Mouse (Mus musculus): ENCODE measurements at regions not wholly inside any gene's neighbourhood (a gene's known extent, or its start where the extent isn't known, plus 50 kb on each side); places are given as distances from the start of the nearest gene placed in this dataset.
A peak's percentile ranks its signal among the peaks of the same experiment; 100 is the strongest.

DNA sequence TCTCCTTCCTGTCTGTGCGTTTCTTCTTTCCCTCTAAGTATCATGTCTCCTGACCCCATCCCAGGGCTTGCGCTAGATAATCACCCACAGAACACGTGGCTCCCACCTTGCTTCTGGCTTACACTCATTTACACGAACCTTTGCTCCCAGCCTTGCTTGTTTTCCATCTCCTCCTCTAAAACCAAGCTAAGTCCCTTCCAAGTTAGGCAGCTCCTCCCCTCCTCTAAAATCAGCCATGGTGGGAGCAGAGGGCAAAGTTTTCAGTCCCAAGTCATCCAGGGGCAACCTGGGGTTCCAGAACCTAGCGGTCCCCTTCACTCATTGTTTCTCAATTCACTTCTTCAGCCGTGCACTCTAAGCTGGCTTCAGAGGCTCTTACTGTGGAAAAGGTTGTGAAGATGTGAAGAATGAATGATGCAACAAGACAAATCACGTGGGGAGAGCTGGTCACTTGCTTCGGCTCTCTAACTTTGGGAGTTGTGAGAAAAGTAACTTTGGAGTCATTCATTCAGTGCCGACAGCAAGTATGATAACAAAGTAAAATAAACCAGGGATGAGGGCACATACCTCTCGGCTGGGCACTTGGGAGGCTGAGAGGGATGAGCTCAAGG, 179.9 kb upstream of the Rreb1 start:
- DNase-seq = no peak
- intact Hi-C loops (cut with DNase I; ENCODE audit: low total_unique reads) = no loop called here

DNA sequence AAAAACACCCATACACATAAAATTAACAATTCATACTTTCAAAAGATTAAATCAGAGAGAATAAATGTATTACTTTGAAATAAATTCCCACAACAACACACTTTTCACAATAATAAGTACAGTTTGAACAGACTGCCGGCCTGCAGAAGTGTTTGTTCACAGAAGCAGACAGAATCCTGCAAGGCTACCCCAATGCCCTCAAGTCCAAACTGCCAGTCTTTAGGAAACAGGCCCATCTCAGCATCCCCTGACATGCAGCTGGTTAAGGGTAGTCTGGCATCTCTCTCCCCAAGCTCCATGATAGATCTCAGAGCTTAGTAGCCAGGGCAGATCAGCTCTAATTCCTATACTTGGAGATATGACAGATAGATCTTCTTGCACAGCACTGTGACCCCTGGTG, 178.5 kb upstream of the Rreb1 start:
- intact Hi-C loops (cut with DNase I; ENCODE audit: low total_unique reads) = no loop called here
- no peak for DNase-seq

DNA sequence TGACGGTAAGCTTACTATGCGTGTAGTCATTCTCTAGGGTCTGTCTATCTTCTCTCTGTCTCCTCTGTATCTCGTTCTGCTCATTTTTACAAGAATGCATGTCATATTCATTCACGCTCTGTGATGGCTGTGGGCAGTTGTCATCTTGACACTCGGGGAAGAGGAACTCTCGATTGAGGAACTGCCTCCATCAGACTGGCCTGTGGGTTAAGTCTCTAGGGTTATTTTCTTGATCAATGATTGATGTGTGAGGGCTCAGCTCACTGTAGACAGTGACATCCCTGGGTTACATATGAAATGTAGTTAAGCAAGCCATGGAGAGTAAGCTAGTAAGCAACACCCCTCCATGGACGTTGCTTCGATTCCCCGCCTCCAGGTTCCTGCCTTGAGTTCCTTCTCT, 178.0 kb upstream of the Rreb1 start:
- intact Hi-C loops (cut with DNase I; ENCODE audit: low total_unique reads) = no loop called here
- DNase-seq = no peak

DNA sequence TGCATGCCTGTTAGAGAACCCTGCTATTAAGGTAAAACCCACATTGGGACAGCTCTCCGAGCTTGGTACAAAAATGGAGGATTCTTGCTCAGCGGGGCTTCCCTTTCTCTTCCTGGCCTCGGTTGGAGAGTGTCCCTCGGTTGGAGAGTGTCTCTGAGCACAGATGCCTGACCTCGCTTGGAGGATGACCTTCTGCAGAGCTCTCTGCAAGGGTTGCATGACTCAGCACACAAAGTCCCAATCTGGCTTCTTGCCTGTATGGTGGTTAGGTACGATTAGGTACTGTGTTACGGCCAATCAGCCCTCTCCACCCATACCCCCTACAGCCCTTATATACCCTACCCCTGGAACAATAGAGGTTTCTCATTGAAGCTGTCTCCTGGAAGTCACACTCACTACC, 177.1 kb upstream of the Rreb1 start:
- DNase-seq = no peak
- intact Hi-C loops (cut with DNase I; ENCODE audit: low total_unique reads) = no loop called here

DNA sequence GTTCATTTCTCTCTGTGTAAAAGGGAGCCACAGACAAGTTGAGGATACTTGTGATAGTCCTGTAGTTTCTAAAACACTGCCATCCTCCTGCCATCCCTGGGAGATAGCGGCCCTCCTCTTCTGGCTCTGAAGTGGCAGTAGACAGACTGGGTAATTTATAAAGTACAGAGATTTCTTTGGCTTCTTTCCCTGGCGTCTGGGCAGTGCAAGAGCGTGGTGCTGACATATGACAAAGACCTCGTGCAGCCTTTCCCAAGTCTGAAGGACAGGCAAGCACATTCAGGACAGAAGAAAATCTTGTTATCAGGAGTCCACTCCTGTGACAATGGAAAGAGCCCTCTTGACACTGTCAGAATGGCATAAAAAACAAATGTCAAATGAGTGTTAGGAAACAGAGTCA, 175.9 kb upstream of the Rreb1 start:
- intact Hi-C loops (cut with DNase I; ENCODE audit: low total_unique reads) = no loop called here
- DNase-seq = no peak

DNA sequence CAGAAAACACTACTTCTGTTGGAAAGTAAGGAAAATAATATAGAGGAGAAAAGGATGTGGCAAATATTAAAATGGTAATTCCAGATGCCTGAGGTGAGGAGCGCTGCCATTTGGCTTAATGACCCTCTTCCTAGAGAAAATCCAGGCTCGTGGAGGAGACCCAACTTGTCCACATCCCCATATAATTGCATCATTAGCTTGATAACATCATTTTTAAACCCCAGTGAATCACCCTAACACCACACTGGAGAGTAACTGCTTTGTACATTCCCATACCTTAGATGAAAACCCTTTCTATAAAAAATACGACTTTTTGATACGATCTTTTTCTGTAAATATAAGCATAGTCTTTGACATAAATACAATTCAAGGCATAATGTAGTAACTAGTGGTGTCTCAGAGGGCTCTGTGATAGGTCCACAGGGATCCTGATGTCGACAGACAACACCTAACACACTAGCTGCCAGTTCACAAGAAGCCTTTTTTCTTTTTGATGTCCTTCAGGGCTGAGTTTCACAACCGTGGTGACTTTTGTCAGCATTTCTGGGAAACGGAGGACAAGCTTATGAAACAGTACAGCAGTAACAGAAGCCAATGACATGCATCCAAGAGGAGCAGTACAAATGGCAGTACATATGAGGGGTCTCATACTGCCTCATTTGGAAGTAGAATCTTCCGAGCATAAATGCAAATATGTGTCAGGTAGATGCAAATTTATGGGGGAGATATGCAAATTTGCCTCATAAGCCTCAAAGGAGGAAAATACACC, 174.8 kb upstream of the Rreb1 start:
- DNase-seq = no peak
- intact Hi-C loops (cut with DNase I; ENCODE audit: low total_unique reads) = no loop called here

DNA sequence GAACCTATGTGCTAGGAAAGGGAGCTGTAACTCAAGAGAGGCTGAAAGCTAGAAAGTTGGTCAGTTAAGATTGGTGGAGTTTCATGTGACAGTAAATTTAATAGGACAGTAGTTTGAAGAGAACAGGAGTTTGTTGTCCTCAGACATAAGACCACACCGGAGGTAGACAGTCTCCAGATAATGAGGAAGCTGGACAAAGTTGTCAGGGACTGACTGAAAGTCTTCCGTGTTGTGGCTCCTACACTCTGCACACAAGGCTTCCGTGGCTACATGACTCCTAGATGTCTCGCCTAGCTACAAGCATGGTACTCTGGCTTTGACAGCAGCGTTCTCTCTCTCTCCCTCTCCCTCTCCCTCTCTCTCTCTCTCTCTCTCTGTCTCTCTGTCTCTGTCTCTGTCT, 171.9 kb upstream of the Rreb1 start:
- DNase-seq = no peak
- intact Hi-C loops (cut with DNase I; ENCODE audit: low total_unique reads) = no loop called here

DNA sequence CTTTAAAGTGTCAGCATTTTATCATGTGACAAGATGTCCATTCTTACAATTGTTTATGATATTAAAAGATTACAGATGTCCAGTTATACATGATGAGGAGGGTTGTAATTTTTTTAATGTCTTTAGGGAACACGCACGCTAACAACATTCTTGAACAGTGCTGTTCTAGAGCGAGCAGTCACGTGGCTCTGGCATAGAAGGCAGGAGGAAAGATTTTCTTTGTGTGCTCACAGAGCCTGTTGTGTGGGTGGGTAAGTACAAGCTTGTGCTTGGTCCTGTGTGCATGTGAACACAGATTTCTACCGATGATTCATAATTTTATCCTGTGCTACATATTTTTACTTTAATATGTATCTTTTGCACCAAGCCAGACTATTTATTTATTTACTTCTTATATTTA, 169.1 kb upstream of the Rreb1 start:
- DNase-seq = no peak
- intact Hi-C loops (cut with DNase I; ENCODE audit: low total_unique reads) = no loop called here

DNA sequence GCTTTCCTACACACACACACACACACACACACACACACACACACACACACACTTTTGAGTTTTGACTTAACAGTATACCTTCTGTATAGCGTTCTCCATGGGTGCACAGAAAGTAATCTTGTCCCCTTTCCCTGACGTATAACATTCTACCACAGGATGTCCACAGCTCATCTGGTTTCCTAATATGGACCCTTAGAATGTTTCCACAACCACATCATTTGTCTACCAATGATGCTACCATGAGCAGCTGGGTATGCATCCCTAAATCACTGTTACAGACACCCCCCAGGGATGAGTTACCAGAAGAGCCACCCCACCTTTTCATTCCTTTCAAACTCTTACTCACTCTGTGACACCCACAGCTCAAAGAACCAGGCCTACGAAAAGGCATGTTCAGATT, 166.8 kb upstream of the Rreb1 start:
- intact Hi-C loops (cut with DNase I; ENCODE audit: low total_unique reads) = no loop called here
- DNase-seq = no peak

DNA sequence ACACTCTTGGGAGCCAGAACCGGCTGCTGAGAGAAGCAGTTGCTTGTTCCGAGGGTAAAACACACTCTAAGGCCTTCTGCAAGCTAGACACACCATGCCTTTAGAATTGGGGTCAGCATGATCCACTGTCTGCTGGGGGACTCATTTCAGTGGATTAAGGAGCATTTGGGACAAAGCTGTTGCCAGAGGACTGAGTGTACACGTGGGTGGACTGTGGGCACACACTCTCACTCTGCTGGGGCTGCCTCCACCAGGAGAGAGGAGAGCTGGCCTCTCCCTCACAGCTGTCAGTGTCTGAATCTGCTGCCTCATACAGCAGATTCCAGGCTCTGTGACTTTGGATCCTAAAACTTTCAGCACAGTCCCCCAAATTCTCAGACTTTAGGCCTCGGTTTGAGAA, 161.2 kb upstream of the Rreb1 start:
- DNase-seq = no peak
- intact Hi-C loops (cut with DNase I; ENCODE audit: low total_unique reads) = no loop called here

DNA sequence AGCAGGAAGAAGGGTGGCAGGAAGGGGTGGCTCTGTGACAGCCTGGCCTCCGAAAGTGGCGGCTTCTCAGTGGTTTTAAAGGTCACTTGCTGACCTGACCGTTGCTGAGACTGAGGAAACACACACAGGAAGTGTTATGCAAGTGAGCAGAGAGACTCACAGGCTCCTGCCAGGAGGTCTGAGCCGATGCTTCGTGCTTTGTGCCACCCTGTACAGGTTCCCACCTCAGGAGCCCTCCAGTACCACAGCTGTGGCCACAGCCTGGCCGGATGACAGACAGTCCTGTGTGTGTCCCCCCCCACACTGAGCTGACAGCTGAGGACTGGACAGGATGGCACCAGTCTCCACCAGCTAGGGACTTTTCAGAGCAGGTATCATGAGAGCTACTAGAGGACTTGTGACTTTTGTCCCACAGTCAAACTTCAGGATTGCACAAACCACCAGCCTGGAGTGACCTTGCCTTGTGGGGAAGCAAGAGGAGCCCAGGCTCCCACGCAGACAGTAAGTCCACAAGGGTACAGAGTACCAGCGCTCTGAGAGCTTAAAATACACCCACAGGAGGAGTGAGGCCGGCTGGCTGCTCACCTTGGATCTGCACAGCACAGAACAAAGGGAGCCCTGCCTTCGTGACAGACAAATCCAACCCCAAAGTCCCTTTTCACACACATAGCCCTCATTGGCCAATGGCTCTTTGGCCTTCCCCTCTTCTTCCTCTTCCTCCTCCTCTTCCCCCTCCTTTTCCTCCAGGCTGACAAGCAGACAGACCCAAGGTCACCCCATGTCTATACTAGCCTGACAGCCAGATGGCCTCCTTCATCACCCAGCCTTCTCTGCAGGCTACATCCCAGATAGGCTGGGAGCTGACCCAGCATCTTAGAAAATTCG, 158.1 kb upstream of the Rreb1 start:
- intact Hi-C loops (cut with DNase I; ENCODE audit: low total_unique reads) = no loop called here
- DNase-seq = peak; percentile 40

DNA sequence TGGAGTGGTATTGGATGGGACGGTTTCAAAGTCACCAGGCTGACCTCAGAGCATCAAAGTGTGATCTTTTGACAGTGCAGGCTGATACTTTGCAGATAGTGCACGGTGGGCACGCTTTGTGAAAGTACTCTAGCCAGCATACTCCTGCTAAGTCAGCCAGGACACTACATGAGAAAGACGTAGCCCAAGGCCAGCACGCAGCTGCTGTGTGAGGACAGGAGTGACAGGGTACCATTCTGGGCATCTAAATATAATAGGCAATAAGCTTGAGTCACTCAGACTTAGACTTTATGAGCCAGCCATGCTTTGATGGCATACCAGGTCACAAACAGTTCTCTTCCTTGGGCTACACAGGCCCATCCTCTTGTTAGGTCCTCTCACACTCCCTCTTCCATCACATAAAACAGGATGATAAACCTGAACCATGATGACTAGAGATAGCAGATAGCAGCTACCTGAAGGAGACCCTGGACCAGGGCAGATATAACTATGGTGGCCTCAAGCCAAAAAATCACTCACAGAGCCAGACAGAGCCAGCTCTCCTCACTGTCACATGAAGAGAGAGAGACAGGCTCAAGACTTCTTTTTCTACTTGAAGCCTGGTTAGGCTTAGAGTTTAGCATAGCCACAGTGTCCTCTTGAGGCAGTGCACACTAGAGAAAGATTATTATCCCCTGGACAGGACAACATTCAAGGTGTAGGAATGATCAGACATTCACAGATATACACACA, 156.7 kb upstream of the Rreb1 start:
- no peak for DNase-seq
- intact Hi-C loops (cut with DNase I; ENCODE audit: low total_unique reads) = no loop called here

DNA sequence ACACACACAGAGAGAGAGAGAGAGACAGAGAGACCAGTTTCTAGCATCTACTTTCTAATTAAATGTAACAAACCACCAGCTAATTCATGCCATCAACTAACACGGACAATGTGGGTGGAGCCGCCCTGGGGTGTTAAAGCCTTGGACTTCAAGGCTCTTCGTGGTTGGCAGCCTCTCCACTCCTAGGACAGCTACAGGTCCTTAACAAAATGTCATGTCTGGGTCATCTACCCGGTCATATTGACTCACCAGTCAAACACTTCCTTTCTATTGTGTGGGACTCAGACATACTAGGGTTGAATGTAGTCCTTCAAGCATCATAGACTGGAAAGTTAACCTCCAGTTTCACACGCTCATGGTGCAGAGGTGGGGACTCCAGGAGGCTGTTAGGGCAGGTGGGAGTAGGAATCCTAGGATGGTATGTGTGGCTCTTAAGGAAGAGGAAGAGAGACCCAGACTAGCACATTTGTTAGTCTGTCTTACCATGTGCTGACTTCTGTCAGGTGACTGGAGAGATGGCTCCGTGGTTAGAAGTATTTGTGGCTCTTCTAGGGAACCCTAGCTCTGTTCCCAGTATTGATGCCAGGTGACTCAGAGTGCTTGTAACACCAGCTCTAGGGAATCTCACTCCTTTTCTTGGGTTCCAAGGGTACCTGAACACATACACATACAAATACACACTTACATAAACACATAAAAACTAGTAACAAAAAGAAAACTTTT, 155.7 kb upstream of the Rreb1 start:
- no peak for DNase-seq
- intact Hi-C loops (cut with DNase I; ENCODE audit: low total_unique reads) = no loop called here

DNA sequence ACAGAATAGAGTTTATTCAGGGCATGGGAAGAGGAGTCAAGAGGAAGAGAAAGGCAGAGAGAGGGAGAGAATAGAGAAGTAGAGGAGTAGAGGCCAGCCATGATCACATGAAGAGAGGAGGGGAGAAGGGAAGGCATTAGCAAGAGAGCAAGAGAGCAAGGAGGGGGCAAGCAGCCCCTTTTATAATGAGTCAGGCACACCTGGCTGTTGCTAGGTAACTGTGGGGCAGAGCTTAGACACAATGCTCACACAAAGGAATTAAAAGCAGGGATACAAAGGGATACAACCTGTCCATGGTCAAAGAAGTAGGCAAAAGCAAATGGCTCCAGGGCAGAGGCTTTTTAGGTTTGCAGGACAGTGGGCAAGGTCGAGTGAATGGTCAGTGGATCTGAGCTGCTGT, 153.5 kb upstream of the Rreb1 start:
- intact Hi-C loops (cut with DNase I; ENCODE audit: low total_unique reads) = no loop called here
- no peak for DNase-seq

DNA sequence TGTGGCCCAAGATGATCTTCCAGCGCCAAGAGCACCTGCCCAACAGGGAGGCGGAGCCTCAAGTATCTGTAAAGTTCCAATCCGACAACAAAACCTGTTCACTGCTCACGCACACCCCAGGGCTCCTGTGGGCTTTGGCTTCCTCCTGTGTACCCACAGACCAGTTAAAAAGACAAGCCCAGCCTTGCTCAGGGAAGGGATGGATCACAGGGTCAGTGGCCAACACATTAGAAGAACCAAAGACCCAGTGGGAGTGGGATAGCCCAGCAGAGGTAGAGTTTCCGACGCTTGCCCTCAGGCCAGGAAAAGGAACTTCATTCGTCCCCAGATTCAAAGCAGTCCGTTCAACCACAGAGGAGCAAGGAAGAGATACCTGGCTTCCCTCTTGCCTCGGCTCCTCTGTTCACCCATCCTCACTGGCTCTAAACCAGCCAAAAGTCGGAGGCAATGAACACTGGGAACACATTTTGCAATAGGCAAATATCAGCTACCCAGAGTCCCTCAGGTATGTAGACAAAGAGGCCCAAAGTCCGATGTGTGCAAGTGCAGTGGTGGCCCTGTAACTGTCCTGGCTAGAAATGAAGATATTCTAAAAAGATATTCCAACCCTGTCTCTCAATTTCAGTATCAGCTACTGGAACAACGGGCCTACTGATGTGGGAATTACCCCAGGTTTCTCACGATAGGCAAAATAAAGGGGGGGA, 152.5 kb upstream of the Rreb1 start:
- intact Hi-C loops (cut with DNase I; ENCODE audit: low total_unique reads) = no loop called here
- no peak for DNase-seq

DNA sequence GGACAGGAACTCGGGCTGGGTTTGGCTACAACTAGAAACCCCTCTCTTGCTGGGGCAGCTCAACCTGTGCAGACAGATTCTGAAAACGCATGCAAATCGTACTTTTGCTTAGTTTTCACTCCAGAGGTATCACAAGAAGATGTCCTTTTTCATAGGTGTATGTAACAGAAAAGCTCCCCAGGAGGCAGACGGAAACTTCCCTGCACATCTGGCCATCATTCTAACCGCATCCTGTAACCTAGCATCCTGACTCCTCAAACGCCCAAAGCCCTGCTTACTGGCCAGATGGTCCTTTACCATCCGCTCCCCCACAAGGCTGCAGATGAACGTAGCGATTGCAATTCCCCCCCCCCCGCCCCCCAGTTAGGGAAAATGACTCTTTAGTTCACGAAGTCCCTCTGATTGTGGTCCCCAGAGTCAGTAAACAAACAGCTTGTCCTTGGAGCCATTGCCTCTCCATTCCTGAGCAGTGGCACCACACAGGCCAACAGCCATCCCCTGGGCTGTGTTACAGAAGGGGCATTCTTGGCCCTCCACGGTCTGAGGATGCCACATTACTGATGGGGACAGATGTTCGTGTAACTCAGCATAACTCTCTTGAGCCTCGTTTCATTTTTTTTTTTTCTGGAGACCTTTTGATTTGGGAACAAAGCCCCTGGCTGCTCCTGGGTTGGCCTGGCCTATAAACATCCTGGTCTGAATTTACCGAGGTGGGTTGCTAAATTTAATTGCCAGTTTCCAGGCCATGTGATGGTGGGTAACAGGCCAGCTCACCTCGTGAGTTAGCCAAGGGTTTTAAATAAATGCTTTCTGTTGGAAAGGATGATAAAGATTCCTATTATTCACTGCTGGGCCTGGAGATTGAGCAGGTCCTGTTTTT, 149.6 kb upstream of the Rreb1 start:
- intact Hi-C loops (cut with DNase I; ENCODE audit: low total_unique reads) = no loop called here
- peak; percentile 33 for DNase-seq

DNA sequence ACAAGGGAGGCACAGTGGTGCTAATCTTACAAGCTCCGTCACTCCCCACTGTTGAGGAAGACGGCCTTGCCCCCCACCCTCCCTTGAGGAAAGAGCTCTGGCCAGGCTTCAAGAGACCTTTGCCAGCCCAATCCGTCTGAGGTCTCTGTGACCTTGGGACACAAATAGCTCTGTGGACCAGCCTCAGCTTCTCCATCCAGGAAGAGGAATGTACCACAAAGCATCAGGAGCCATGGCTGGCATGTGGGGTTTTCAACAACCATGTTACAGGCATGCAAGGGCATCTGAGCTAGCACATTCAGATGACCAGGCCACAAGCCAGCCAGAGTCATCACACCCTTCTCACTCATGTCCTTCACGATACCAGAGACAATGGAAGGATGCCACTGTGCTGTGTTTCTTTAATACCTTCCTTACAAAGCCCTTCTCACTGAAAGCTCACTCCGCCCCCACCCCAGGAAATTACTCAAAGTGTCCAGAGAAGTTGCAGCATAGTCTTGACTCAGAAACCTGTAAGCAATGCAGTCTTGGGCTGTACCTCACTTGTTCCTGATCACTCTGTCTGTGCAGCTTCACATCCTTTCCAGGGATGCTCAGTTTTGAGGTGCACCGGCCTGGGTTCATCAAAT, 148.8 kb upstream of the Rreb1 start:
- peak; percentile 37 for DNase-seq
- intact Hi-C loops (cut with DNase I; ENCODE audit: low total_unique reads) = no loop called here
